Mouse (Mus musculus): Measurements from ENCODE around the gene Ppp1ca.
A peak's percentile ranks its signal among the peaks of the same experiment; 100 is the strongest.

Ppp1ca gene

DNA sequence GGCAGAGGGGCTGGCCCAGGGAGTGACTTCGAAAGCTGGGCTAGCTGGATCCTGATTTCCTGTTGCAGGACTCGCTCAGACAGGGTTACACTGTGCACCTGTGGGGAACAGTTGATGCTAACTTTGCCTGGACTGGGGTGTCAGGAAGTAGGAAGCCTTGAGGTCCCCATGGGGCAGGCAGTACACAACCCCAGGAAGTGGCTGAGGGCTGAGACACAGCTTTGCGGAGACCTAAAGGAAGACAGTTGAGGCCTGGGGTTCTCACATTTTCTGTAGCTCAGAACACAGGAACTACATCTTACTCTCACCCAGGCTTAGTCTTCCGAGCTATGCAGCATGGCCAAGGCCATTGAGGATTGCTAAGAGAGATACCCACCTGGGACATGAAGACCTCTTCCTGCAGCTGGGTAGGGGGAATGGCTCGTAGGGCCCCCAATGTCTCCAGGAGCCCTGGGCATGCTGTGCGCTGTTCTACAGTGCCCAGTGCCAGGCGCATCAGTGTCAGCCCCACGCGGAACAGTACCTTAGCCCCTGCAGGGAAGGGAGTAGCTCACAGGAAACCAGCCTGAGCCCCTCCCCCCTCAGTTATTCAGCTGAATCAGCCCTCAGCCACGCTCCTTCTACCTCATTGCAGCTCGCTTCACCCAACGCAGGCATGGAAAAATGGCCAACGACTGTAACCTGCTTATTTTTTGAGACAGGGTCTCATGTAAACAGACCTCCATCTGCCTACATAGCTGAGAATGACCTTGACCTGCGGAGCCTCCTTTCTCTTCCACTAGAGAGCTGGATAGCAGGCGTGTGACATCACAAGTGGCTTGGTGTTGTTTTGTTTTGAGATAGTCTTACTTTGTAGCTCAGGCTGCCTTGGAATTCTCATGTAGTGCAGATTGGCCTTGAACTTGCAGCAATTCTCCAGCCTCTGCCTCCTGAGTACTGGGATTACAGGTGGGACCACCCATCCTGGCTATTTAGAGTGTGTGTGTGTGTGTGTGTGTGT, 6.6 kb upstream of the Ppp1ca start:
- DNase-seq (ENCODE audit: low read depth, low spot score), result no peak

DNA sequence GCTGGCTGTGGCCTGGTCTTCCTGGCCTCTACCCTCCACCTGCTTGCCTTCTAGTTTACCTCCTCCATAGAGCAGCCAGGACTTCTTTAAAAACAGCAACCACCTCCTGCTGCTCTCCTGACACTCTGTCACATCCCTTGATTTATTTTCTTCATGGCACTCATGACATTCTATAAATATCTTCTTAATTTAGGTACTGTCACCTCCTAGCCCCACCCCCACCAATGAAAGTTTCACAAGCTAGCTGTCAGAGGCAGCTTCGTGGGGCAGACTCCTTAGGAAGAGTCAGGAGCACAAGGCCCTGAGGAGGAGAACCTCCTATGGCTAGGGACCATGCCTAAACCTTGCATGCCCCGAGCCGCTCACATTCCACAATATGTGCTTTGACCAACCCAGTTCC, 4.6 kb upstream of the Ppp1ca start:
- DNase-seq (ENCODE audit: low read depth, low spot score), result no peak

GRCm38 (mm10) chr19:4189051-4189620, 2.7 kb upstream of the Ppp1ca start:
- no peak for DNase-seq (ENCODE audit: low read depth, low spot score)

- DNase-seq (ENCODE audit: low read depth, low spot score), result no peak
These were observed 982 bp upstream of the Ppp1ca start, which contains the start of gene Tbc1d10c for GRCm38 (mm10) chr19:4190831-4191334. Gene Tbc1d10c, minus strand, starts transcription at chr19:4191284.

- DNase-seq (ENCODE audit: low read depth, low spot score), result peak; percentile 43
These were observed 553 bp downstream of the Ppp1ca start for GRCm38 (mm10) chr19:4192251-4192985.

DNA sequence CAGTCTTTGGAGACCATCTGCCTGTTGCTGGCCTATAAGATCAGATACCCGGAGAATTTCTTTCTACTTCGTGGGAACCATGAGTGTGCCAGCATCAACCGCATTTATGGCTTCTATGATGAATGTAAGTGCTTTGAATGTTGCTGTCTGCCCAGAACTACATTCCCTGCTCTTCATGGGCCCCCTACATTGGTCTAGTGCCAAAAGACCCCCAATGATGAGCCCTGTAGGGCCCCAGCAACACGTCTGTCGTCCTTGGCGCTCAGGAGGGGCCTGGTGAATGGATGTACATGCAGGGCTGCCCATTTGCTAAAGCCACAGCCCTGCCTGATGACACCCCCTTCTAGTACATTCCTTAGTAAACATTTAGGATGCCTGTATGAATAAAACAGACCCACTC, 1.3 kb downstream of the Ppp1ca start:
- no peak for DNase-seq (ENCODE audit: low read depth, low spot score)

DNA sequence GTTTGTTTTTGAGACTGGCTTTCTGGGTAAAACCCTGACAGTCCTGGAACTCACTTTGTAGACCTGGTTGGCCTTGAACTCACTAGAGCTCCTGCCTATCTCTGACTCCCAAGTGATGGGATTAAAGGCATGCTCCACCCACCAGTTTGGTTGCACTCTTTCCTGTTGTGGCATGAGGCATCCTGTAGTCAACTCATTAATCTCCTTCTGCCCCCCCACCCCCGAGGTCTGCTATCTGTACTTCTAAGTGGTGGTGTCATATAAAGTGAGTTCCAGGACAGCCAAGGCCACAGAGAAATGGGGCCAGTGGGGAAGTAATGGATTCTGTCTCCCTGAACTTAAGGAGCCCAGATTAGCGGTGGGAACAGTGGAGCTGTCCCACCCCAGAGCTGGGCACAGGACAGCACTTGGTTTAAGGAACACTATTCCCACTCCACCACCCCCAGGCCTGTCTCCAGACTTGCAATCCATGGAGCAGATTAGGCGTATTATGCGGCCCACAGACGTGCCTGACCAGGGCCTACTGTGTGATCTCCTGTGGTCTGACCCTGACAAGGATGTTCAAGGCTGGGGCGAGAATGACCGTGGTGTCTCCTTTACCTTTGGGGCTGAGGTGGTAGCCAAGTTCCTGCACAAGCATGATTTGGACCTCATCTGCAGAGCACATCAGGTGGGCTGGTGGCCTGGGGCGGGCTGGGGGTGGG, 2.3 kb downstream of the Ppp1ca start:
- DNase-seq (ENCODE audit: low read depth, low spot score), result no peak

DNA sequence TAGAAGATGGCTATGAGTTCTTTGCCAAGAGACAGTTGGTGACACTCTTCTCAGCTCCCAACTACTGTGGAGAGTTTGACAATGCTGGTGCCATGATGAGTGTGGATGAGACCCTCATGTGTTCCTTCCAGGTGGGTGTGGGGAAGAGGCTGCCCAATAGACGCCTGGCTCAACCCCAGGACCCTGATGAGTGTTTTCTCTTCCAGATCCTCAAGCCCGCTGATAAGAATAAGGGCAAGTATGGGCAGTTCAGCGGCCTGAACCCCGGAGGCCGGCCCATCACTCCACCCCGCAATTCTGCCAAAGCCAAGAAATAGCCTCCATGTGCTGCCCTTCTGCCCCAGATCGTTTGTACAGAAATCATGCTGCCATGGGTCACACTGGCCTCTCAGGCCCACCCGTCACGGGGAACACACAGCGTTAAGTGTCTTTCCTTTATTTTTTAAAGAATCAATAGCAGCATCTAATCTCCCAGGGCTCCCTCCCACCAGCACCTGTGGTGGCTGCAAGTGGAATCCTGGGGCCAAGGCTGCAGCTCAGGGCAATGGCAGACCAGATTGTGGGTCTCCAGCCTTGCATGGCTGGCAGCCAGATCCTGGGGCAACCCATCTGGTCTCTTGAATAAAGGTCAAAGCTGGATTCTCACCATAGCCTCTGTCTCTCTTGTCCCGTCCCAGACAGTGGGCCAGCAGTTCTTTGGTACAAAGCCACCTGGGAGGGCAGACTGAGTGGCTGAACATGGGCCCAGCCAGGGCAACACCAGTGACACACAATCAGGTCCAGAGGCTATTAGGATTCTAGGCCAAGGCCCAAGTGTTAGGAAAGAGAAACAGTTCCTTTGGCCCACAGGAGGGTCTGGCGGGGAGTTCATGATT, 3.1 kb downstream of the Ppp1ca start:
- DNase-seq (ENCODE audit: low read depth, low spot score), result no peak

- no peak for DNase-seq (ENCODE audit: low read depth, low spot score)
These were observed 4.2 kb downstream of the Ppp1ca start for GRCm38 (mm10) chr19:4196048-4196447.

- DNase-seq (ENCODE audit: low read depth, low spot score), result no peak
These were observed 4.7 kb downstream of the Ppp1ca start for GRCm38 (mm10) chr19:4196548-4196947.

- no peak for DNase-seq (ENCODE audit: low read depth, low spot score)
These were observed 5.3 kb downstream of the Ppp1ca start for GRCm38 (mm10) chr19:4197180-4197579.

- DNase-seq (ENCODE audit: low read depth, low spot score), result peak; percentile 97
These were observed 9.5 kb downstream of the Ppp1ca start, which contains the start of gene Rad9a for GRCm38 (mm10) chr19:4201291-4201909. Gene Rad9a, minus strand, starts transcription at chr19:4201662.

GRCm38 (mm10) chr19:4202149-4202548, 10.3 kb downstream of the Ppp1ca start:
- DNase-seq (ENCODE audit: low read depth, low spot score), result no peak

DNA sequence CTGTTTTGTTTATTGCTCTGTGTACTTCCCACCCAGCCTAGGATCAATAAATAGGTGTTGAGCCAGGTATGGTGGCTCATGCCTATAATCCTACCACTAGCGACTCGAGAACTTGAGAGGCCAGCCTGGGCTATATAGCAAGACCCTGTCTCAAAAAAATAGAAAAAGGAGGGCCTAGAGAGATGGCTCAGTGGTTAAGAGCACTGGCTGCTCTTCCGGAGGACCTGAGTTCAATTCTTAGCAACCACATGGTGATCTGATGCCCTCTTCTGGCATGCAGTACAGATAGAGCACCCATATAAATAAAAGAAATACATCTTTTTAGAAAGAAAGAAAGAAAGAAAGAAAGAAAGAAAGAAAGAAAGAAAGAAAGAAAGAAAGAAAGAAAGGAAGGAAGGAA, 11.3 kb downstream of the Ppp1ca start:
- DNase-seq (ENCODE audit: low read depth, low spot score), result no peak

- DNase-seq (ENCODE audit: low read depth, low spot score), result no peak
These were observed 11.9 kb downstream of the Ppp1ca start for GRCm38 (mm10) chr19:4203604-4204326.

- DNase-seq (ENCODE audit: low read depth, low spot score), result no peak
These were observed 13.0 kb downstream of the Ppp1ca start for GRCm38 (mm10) chr19:4204889-4205288.

DNA sequence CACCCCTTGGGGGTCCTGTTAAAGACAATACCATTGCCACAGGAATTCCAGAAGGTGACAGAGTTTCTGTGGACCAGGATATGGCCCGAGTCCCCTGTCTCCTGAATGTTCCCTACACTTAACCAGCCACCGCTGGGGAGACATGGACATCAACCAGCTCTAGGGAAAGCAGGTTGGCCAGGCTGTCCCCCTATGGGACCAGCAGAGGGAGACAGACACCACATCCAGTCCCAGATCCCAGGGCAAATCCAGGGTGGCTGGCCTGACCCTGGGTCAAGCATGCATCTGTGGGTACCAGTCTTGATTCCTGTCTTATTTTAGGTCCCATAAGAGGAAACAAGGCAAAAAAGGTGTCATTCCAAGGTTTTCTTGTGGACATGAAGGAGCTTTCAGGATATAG, 15.1 kb downstream of the Ppp1ca start:
- DNase-seq (ENCODE audit: low read depth, low spot score), result peak; percentile 84

- DNase-seq (ENCODE audit: low read depth, low spot score), result no peak
These were observed 16.7 kb downstream of the Ppp1ca start for GRCm38 (mm10) chr19:4208563-4208962.
